Mouse (Mus musculus) B cell, adult (primary cell): ENCODE data around the gene Apol10a. TPM values are rescaled to one million over a fixed set of nuclear protein-coding genes. Genes with fewer than 3 reads are reported as not detected.

ENCODE experiments used
- total RNA-seq: library from RNA; stranded (reverse); gene quantifications from 4 replicates; pipeline ENCODE4 v1.2.4, GENCODE M21; 2023; ENCODE audit not compliant: inconsistent age

Gene Apol10a
- total RNA-seq, result not detected in 4 replicates

DNA sequence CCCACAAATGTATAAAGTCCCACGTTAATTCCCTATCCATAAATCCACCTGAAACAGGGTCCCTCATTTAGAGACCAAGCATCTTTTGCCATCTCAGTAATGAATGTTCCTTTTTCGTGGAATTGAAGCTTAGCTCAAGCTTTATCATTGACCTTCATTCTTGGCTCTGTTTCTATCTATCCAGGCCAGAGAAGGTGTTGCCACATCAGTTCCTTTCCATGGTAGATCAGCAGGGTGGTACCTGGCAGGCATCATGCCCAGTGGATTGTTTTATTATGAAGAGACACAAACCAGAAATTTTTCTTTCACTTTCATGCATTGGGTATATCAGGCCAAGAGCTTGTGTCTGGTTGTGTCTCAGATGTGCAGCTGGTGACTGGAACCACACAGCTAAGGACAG lies at the start of gene Apol10a:
Gene Apol10a (plus strand): TSS at position 355 of the 400 bp plus-strand sequence.

DNA sequence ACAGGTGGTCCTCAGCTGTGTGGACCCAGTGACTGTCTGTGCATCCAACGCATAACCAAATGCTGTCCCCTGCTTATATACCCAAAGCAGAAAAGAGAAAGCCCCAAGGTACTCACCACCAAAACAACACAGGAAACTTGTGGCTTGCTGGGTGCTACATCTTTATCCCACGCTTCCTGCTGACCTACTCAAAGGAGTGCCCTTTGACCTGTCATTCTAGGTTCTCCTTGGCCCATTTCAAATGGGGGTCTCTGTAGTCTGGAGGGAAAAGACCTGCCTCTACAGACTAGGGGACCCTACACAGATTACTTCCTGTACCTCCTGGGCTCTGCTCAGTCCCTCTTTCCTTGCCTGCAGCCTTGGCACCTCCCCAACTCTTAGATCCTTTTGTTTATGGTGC lies 29.5 kb upstream of the Apol10a start, which contains the start of gene Apol7b:
Gene Apol7b (minus strand): TSS at position 101 of the 400 bp plus-strand sequence.

DNA sequence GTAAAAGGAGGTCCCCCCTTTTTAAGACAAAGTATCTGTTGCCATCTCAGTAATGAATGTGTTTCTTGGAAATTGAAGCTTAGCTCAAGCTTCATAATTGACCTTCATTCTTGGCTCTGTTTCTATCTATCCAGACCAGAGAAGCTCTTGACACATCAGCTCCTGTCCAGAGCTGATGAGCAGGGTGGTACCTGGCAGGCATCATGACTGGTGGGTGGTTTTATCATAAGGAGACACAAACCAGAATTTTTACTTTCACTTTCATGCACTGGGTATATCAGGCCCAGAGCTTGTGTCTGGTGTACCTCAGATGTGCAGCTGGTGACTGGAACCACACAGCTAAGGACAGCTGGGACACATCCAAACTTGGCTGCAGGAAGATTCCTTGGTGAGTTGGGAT lies 31.1 kb downstream of the Apol10a start, which contains the start of gene Apol11a:
Gene Apol11a (plus strand): TSS at position 306 of the 400 bp plus-strand sequence.

DNA sequence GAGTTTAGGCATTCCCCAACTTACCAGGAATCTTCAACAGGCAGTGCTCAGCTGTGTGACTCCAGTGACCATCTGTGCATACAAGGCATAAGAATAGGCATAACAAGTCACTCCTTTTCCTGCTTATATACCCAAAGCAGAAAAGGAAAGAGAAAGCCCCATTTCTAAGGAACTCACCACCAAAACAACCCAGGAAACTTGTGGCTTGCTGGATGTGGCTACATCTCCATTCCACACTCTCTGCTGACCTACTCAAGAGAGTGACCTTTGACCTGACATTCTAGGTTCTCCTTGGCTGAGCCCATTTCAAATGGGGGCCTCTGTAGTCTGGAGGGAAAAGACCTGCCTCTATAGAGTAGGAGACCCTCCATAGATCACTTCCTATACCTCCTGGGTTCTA lies 56.4 kb downstream of the Apol10a start, which contains the start of gene Apol7c:
Gene Apol7c (minus strand): TSS at position 101 of the 400 bp plus-strand sequence.

Other genes with a start within 250 kb of the Apol10a start
- gene Rbfox2, start 170.0 kb upstream of the Apol10a start, total RNA-seq, result 0.35 TPM in 1 of 4 replicates, not detected in the others
- not detected in 4 replicates for gene Apol7a, start 77.9 kb upstream of the Apol10a start, total RNA-seq
- gene Apol9a, start 65.9 kb upstream of the Apol10a start, total RNA-seq, result not detected in 4 replicates
- gene Apol7b, start 29.6 kb upstream of the Apol10a start, total RNA-seq, result 0.22 TPM in 1 of 4 replicates, not detected in the others
- not detected in 4 replicates for gene Apol11a, start 31.2 kb downstream of the Apol10a start, total RNA-seq
- 0.57 to 5.0 TPM (median 0.74 TPM) in 4 replicates for gene Apol7c, start 56.3 kb downstream of the Apol10a start, total RNA-seq
- gene 1700025B11Rik, start 84.8 kb downstream of the Apol10a start, total RNA-seq, result not detected in 4 replicates
- 0.21 to 0.38 TPM in 2 of 4 replicates, not detected in the others for gene Apol10b, start 119.1 kb downstream of the Apol10a start, total RNA-seq
- gene Gm36245, start 122.2 kb downstream of the Apol10a start, total RNA-seq, result not detected in 4 replicates
- not detected in 4 replicates for gene Apol11b, start 166.2 kb downstream of the Apol10a start, total RNA-seq
- 0.26 TPM in 1 of 4 replicates, not detected in the others for gene Apol7e, start 221.8 kb downstream of the Apol10a start, total RNA-seq